Mouse (Mus musculus) embryonic fibroblast, embryonic 13.5 days (primary cell): Measurements from ENCODE around the gene Zfp668.

Source experiments
- CTCF ChIP-seq: IDR thresholded peaks from 2 replicates; pipeline ENCODE4 v1.5.1; 2011; ENCODE audit warnings: mild to moderate bottlenecking, control low read depth, low read length, moderate library complexity, borderline replicate concordance; ENCODE audit not compliant: insufficient read depth
- POLR2A ChIP-seq: IDR thresholded peaks from 2 replicates; pipeline ENCODE4 v1.6.1; 2011; ENCODE audit warnings: low read depth, mild to moderate bottlenecking, control low read depth, low read length, moderate library complexity

DNA sequence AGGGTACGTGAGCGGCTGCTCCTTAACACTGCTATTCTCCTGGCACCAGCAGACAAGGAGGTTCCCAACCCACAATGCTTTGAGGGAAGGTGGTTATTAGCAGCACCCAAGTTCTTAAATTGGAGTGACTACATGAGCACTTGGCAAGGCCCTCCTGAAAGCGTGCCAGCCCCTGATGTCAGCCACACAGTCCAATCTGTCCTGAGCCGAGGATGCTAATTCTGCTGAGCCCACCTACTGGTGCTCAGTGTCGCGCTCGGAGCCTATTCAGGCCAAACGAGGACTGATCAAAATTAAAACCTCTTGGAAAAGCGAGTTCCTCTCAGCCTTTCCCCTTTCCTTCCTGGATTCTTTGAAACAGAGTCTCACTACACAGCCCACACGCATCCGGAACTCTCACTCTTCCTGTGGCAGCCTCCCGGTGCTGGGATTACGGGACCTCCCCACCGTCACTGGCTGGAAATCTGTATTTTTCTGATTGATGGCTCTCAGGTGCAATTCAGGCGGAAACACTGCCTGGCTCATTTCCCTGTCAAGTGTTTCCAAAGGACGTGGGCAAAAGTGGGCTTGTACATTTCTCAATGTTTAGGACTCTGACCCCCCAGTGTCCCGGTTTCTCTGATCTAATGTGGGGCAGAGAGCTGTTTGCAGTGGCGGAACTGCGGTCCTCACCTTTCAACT, 62.2 kb downstream of the Zfp668 start:
- TF ChIP-seq CTCF (no peak), POLR2A (no peak)
